Mouse (Mus musculus) WW6 (cell line): ENCODE data around the gene Rnf144b.

Experiments used
- DNase-seq: peaks from one replicate; pipeline ENCODE4 v3.0.0-alpha.2; 2013; ENCODE audit warnings: low read depth, low spot score

Gene Rnf144b

GRCm38 (mm10) chr13:47218351-47218750, 95.9 kb downstream of the Rnf144b start:
- no peak for DNase-seq

DNA sequence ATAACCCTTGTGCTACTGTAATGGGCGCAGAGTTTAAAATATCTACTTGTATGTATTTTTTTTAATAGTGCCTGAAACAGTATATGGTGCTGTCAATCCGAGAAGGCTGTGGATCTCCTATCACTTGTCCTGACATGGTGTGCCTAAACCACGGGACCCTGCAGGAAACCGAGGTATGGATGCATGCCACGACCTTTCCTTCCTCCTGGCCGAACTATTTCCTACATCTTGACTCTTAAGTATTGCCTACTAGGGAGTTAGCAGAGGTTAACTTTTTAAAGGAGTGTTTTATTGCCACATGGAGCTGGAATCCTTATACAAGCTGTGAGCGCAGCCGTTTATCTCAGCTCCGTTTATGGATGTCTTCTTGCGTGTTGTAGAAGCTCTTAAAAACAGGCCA, 98.0 kb downstream of the Rnf144b start:
- DNase-seq: no peak

GRCm38 (mm10) chr13:47223576-47224538, 101.4 kb downstream of the Rnf144b start:
- DNase-seq: no peak

- peak; percentile 14 for DNase-seq
Observed at GRCm38 (mm10) chr13:47224648-47225323, 102.3 kb downstream of the Rnf144b start.

DNA sequence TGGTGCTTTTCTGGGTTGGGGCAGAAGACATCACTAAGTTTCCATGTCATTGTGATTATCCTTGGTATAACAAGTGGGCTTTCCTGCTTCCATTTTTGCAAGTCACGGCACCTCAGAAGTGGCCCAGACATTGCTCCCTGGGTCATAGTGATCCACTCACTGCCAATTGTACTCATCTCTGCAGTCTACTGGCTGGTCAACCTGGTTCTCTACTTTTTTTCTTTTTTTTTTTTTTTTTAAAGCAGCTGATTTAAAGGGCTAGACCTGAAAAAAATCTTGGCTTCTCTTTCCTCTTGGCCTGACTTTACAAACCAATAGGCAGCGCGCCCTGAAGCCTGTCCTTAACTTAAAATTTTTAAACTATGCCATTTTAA, 102.9 kb downstream of the Rnf144b start:
- no peak for DNase-seq

DNA sequence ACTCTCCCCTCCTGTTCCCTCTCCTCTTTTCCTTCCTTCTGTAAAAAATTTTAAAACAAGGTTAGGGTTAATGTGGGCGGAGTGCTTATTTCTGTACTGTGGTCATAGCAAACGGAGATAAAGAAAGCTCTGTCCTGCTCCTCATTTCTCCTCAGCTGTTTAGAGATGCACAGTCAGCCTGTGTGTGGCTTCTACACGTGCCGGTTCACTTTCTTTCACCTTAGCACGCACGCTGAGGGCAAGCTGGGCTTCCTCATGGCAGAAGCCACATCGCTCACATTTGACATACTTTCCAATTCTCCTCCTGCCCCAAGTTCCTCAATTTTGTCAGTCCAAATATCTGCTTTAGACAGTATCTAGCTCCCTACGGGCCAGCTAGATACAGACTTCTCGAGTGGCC, 103.3 kb downstream of the Rnf144b start:
- DNase-seq: no peak

GRCm38 (mm10) chr13:47226521-47226920, 104.1 kb downstream of the Rnf144b start:
- peak; percentile 20 for DNase-seq

- DNase-seq: no peak
Observed at GRCm38 (mm10) chr13:47228201-47228600, 105.7 kb downstream of the Rnf144b start.

GRCm38 (mm10) chr13:47228626-47229190, 106.3 kb downstream of the Rnf144b start:
- DNase-seq: no peak

DNA sequence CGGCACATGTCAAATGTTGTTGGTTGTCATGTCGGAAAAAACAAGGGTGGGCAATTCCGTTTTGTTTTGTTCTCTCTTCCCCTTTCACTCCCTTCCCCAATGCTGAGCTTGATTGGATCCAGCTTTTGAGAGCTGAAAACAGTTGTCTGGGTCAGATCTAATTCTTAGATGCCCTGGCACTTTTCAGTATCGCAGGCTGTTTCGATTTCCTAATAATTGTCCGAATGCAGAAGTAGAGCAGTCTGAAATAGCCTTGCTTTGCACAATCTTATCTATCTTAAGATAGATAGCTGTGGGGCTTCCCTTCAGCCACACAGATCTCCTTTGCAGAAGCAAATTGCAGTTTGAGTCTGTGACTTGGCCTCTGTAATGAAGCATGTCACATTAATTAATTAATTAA, 109.7 kb downstream of the Rnf144b start:
- DNase-seq: no peak

DNA sequence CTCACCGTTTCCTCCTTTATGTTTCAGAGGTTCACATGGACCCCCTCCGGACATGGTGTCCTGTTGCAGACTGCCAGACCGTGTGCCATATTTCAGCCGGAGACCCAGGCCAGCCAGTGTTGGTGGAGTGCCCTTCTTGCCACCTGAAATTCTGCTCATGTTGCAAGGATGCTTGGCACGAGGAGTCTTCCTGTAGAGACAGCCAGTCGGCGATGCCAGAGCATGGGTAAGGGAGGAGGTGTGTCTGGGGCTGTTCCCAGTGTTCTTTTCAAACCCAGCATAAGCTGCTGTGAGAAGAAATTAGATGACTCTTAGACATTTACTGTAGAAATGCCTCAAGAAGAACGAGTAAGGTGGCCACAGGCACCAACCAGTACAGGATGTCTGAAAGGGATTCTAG, 114.9 kb downstream of the Rnf144b start:
- no peak for DNase-seq

- DNase-seq: no peak
Observed at GRCm38 (mm10) chr13:47238131-47238530, 115.7 kb downstream of the Rnf144b start.

GRCm38 (mm10) chr13:47243569-47243968, 121.1 kb downstream of the Rnf144b start:
- DNase-seq: no peak

DNA sequence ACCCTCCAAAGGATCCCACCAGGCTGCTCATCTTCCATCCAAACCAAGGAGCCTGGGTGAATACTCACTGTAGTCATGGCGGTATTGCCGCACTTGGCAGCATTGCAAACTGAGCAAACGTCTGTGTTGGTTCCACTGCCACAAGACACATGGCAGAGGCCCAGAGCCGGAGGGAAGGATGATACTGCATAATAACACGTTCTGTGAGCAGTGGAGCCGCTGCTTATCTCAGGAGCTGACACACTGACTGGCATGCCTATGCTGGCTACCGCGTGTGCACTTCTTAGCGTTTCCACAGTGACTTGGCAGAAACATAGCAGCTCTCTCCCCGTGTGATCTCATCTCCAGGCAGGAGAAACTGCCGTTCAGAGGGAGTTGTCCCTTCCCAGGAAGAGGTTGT, 122.3 kb downstream of the Rnf144b start:
- DNase-seq: no peak

DNA sequence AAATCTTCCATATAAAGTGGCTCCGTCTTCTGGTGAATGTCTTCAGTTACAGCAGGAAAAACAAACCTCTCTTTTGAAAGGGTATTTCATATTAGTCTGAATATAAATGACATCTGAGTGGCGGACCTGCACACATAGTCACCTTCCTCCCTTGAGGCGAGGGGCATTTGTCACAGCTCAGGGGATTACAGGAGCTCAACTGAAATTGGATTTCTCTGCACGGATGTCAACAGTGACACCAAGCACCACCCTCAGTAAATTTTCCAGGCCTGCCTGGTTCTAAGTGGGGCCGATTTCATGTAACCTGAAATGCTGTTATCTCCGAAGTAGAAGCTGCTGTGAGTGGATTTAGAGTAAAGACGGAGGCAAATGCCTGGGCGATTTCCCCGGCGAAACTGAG, 124.0 kb downstream of the Rnf144b start:
- DNase-seq: no peak

- no peak for DNase-seq
Observed at GRCm38 (mm10) chr13:47247156-47247800, 124.8 kb downstream of the Rnf144b start.

DNA sequence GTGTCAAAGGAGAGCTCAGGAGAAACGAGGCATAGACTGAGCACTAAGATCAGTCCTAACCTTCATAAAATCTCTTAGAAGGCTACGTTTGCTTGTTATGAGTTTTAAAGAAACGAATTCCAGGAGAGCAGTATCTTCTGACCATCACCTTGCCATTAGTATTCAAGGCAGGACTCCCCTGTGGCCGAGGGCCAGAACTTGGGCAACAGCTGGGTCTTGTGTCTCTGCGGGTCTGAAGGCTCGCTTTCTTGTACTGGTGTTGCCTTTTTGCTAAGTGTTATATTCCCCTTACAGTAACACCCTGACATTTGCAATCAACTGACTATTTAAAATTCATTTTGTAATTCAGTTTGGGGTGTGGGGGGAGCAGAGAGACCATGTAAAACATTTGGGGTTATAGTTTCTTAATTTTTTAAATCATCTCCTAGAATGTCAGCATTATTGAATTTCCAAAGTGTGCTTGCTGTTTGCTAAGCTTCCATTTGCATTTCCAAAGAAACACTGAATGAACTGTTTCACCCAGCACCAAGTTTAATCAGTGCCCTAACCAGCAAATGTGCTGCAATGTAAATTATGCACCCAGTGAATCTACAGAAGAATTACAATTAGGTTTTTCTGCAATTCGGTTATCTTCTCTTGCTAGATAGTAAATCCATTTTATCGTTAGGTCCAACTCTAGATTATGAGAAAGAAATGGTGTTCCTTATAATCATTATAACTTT, 126.0 kb downstream of the Rnf144b start:
- DNase-seq: no peak

DNA sequence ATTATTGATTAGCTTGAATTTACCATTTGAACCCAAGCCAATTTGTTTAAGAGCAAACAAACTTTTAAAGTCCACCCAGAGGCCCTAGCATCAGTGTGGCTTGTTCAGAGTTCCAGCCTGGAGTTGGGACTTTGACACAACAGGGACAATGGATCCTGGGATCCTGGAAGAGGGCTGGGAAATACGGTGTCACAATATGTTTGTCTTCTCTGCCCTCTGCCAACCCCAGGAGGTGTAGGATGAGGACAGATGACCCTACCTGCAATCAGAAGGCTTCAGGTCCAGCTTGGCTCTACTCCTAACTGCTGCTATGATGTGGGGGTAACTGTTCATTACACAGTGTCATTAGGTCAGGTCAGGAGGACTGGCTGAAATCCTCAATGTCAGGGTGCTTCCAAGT, 128.2 kb downstream of the Rnf144b start:
- DNase-seq: no peak

DNA sequence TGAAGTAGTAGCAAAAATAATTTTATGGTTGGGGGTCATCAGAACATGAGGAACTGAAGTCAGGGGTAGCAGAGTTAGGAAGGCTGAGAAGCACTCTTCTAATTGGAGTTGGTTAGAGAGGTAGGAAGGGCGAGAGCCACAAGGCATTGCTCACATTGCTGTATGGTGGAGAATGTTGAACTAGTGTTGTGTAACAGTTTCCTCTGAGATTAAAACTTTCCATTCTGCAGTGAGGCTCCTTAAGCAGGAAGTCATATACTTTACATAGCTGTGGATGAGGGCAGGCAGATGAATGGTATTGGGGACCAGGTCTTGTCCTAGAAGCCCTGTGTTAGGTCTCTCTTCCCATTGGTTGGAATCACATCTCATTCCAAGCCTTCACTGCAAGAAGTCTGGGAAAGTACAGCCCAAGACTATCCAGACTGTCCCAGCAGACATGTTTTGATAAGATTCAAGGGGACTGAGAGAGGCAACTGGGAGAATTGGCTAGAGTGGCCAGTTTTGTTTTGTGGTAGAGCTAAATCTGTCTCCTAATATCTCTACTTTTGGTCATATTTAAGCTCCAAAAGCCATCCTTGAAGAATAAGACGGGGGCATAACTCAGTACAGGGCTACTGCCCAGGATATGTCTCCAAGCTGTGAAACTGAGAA, 128.8 kb downstream of the Rnf144b start:
- no peak for DNase-seq

DNA sequence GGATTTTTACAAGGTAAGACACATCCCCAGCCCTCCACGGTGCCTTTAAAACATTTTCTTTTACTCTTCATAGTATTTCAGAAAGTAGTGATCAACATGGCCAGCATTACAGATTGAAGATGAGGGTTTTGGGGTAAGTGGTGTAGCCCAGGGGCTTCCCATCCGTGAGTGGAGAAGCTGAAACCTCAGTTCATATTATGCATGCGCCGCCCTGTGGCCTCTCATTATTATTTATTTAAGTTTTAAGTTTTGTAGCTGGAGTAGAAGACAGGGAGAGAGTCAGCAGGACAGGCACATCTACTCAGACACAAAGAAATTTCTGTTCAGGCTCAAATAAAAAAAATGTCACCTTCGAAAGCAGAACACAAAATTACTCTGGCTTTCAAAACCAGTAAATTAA, 131.3 kb downstream of the Rnf144b start:
- no peak for DNase-seq

DNA sequence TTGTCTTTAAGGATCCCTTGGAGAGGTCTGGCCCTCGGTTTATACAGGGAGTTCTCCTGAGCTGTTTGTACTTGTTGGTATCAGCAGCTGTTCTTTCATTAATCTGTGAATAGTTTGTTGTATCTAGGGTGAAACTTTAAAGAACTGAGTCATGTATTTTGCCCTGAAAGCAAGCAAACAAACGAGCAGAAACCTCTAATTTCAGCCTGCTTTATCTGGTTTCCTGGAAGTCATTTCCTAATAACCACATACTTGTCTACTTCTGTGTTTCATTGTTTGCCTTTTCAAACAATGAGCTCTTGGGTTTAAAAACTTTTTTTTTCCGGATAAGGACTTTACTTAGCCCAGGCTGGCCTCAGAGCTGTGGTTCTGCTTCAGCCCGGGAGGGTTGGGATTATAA, 136.8 kb downstream of the Rnf144b start:
- DNase-seq: no peak
